Mouse (Mus musculus) 3134 (cell line): ENCODE measurements around the gene Dchs1.

Source experiments
- DNase-seq: peaks from one replicate; pipeline ENCODE4 v3.0.0-alpha.2; 2011; ENCODE audit warnings: low spot score; ENCODE audit not compliant: insufficient read length; ENCODE audit errors: extremely low read depth

Dchs1 gene

GRCm38 (mm10) chr7:105784556-105784955 is 2.9 kb downstream of the Dchs1 start:
- DNase-seq: no peak

DNA sequence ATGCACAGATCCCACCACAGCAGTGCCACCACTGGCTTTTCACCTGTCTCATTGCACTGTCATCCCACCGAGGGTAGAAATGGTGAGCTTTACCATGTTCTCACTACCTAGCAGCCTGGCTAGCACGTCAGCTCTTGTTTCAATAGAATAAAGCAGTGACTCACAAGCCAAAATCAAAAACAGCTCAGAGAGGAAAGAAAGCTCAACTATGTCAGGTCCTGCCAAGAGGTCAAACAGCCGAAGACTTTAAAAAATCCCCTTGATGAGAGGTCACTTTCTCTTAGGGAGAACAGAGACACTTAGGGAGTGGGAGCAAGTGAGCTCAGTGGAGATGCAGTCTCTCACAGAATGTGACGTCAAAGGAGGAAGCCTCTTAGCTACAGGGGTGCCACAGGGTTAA is 3.6 kb downstream of the Dchs1 start:
- DNase-seq: no peak

- no peak for DNase-seq
These were observed 8.7 kb downstream of the Dchs1 start for GRCm38 (mm10) chr7:105778553-105779265.

DNA sequence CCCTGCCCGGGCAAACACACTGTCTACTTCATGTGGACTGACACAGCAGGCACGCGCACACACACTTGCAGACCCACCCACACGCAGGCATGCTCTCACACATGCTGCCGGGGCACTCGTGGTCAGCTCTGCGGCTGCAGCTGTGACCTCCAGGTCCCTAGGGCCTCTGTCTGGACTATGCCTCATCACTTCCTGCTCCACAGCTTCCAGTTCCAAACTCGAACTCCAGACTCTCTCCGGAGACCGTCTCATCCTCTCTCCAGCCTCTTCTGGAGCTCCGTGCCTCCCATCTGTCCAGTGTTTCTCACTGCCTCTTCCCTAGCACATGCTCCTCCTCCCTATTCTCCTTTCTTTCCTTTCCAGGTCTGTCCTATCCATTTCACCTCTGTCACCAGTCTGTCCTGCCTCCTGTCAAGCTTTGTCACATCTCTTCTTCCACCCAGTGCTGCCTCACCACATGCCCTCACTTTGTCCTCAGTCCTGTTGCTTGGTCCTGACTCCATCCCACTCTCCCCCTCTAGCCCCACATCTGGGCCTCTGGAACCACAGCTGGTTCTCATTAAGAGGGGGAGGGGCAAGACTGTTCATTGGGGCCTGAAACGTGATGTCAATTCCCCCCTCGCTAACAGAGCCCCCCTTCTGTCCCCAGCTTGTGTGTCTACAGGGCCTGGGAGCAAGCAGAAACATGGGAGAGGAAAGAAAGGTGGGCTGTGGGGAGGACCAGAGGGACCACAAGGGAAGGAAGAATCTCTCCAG is 9.5 kb downstream of the Dchs1 start:
- DNase-seq: peak; percentile 89

DNA sequence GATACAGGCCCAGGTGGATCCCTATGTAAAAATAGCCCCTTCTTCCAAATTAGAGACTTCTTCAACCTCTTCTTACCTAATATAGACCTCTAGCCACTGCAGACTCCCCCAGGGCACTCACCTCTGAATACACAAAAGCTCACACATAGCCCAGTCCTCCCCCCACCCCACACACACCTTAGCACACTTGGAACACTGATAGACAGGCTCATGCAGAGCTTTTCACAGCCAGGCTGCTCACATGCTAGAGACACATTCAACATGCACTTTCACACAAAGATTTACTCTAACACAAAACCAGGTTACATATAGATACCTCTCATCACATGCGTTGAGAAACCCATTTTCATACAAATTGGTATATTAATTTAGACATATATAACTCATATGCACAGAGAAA is 10.1 kb downstream of the Dchs1 start:
- no peak for DNase-seq

DNA sequence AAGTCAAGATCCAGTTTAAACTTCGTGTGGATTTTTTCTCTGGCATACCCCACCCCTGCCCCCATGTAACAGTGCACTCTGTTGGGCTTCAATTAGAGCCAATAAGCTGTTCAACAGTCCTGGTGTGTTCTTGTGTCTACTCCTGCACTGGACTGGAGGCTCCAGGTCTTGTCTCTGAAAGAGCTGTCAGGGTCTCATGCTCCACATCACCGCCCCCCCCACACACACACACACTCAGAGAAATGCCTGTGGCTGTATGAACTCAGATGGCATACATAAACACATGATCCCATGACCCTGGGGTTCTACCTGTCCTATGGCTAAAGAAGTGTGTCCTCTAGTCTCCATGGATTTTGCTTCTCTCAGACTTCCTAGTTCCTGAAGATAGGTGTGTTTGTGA is 11.4 kb downstream of the Dchs1 start:
- DNase-seq: no peak

- DNase-seq: no peak
These were observed 12.8 kb downstream of the Dchs1 start for GRCm38 (mm10) chr7:105774661-105775060.

DNA sequence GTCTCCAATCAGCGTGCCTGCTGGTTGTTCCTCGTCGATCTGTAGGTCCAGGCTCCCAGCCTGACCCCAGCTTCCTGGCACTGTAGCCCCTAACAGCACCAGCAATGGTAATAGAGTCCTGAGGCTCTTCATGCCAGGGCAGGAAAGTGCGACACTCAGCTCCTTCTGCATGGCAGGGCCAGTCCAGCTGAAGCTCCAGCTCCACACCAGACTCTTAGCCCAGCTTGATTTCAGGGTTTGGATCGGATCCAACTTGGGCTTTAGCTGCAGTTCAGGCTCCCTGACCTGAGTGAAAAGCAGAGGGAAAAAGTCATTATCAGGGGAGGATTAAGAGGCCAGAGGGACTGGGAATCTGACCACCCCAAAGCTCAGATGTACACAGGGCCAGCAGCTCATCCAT is 14.4 kb downstream of the Dchs1 start:
- no peak for DNase-seq

- DNase-seq: no peak
These were observed 15.1 kb downstream of the Dchs1 start for GRCm38 (mm10) chr7:105772331-105772730.

GRCm38 (mm10) chr7:105769959-105770358 is 17.5 kb downstream of the Dchs1 start:
- DNase-seq: no peak

- DNase-seq: no peak
These were observed 19.7 kb downstream of the Dchs1 start for GRCm38 (mm10) chr7:105767729-105768165.

GRCm38 (mm10) chr7:105764331-105764730 is 23.1 kb downstream of the Dchs1 start:
- no peak for DNase-seq

DNA sequence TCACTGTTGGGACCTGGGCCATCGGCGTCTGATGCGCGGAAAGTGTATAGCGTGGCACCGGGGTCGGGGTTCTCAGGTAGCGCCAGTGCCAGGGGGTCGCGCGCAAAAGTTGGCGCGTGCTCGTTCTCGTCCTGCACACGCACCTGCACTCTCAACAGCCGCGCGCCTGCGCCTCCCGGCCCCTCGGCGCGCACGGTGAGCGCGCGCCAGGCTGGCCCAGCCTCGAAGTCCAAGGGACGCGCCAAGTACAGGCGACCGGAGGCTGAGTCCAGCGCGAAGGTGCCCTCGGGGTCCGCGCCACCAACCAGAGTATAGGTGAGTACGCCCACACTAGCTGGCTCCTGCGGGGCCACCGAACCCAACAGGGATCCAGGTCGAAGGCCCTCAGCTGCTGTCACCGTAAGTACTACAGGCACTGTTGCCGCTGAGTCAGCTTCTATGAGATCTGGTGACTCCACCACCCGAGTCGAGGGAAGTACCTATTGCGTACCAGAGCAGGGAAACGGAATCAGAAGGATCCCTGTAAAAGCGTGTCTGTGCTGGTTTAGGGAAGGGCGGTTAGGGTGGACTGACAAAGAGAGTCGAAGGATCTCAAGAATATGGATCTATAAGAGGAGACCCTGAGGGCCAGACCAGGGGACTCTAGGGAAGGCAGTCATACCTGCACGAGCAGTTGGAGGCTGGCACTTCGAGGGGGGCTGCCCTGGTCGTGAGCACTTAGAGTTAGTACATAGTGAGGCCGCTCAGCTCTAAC is 24.8 kb downstream of the Dchs1 start:
- DNase-seq: no peak

- DNase-seq: no peak
These were observed 25.5 kb downstream of the Dchs1 start for GRCm38 (mm10) chr7:105761813-105762484.

DNA sequence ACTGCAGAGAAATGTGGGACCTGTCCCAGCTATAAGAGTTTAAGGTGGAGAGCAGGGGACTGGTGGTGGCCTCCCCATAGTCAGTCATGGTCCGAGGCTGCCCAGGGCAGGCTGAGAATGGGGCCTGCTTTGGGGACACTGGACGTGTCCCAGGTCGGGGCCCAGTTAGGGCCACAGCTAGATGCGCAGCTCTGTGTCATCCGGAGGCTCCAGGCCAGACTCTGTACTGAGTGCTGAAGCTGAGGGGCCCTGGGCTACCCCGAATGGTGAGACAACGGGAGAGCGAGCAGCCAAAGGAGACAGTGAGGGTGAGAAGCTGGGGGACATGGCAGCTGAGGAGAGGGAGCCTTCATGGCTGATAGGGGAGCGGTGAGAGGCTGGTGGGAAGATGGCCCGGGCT is 34.2 kb downstream of the Dchs1 start:
- no peak for DNase-seq

DNA sequence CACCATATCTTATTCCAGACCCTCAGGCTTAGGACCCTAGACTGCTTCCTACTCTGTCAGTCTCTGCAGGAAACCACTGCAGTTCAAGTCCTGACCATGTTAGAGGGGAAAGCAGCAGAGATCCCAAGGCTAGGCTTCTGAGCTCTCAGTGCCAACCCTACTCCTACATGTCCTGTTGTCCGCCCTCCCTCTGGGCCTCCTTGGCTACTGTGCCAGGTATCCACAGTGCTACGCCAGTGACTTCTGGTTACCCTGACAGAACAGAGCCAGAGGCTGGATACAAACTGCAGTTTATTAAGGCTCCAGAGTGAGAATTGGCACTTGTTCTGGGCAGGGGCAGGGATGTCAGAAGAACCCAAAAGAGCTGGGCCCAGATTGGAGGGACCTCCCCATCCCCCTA is 34.7 kb downstream of the Dchs1 start:
- DNase-seq: no peak

- peak; percentile 68 for DNase-seq
These were observed 35.7 kb downstream of the Dchs1 start, which contains the start of gene Tpp1 for GRCm38 (mm10) chr7:105751491-105752433. Gene Tpp1 (minus strand): TSS chr7:105752235.

- no peak for DNase-seq
These were observed 39.7 kb downstream of the Dchs1 start for GRCm38 (mm10) chr7:105747776-105748175.

DNA sequence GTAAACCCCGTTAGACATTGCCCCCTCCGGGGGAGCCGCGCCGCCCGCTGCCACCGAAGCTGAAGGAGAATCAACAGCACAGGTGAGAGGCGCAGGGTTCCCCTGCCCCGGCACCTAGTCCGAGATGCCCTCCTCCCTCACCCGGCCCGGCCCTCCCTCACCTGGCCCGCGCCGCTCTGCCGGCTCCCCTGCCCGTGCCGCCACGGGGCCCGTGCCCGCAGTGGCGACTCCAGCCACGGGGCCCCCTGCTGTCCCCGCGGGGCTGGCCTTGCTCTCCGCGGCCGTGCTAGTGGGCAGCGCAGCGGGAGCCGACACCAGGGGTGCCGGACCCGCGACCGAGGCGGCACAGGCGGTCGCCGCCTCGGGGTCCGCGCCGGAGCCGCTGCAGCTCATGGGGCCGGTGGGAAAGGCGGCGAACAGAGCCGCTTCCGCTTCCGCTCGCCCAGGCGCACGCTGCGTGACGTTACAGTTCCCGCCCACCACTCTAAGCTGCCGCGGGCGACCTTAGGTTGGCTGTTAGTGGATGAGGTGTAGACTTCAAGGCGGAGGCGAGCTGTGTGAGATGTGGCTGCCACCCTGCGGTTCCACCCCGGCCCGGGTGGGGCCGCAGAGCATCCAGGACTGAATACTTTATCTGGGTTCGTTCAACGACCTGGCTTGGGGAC is 43.4 kb downstream of the Dchs1 start, which contains the start of gene Taf10:
Gene Taf10 (minus strand): TSS at position 436 of the 665 bp plus-strand sequence.
- DNase-seq: peak; percentile 94
